Mouse (Mus musculus) megakaryocyte, embryonic 14.5 days (primary cell): Measurements from ENCODE around the gene Fam208b. TPM values are rescaled to one million over a fixed set of nuclear protein-coding genes. Genes with fewer than 3 reads are reported as not detected.

Experiments used
- H3K27me3 ChIP-seq: replicated peaks from 2 replicates; pipeline ENCODE3; 2012; ENCODE audit warnings: inconsistent platforms
- H3K36me3 ChIP-seq: replicated peaks from 2 replicates; pipeline ENCODE3; 2012; ENCODE audit warnings: low read length, inconsistent platforms, mixed read lengths
- H3K4me1 ChIP-seq: 2 replicates; pipeline ENCODE4 v1.6.1; 2012; ENCODE audit warnings: inconsistent platforms
- H3K4me3 ChIP-seq: replicated peaks from 2 replicates; pipeline ENCODE3; 2012; ENCODE audit warnings: moderate library complexity, mild to moderate bottlenecking, inconsistent platforms
- H3K9me3 ChIP-seq: 2 replicates; pipeline ENCODE4 v1.6.1; 2012; ENCODE audit warnings: inconsistent platforms
- FLI1 ChIP-seq: IDR thresholded peaks from 2 replicates; pipeline ENCODE4 v1.6.1; 2012; ENCODE audit warnings: low read length, inconsistent platforms, mixed read lengths
- GATA1 ChIP-seq: IDR thresholded peaks from 3 replicates; pipeline ENCODE4 v1.6.1; 2012; ENCODE audit warnings: mixed read lengths, low read length, inconsistent platforms, borderline replicate concordance
- polyA plus RNA-seq: library from polyadenylated mRNA; stranded (reverse); fragments of >175 nt; gene quantifications from 2 replicates; pipeline ENCODE4 v1.2.3, GENCODE M21; 2012; ENCODE audit warnings: low replicate concordance; ENCODE audit not compliant: insufficient read depth

Fam208b gene
- polyA plus RNA-seq, 1 experiment: 0.85 TPM

- Histone ChIP-seq H3K9me3 (no peaks in the 10 kb centered on the region), H3K36me3 (peaks cover 86% of the 10 kb centered on the region), H3K4me3 (no peak overlapping the region), H3K27me3 (no peaks in the 10 kb centered on the region), H3K4me1 (peaks cover 5% of the 10 kb centered on the region; the same call in 1 of the 2 replicates)
- TF ChIP-seq FLI1 (no peak), GATA1 (no peak)
Observed at GRCm38 (mm10) chr13:3590789-3591188, 20.1 kb downstream of the Fam208b start.

GRCm38 (mm10) chr13:3563953-3564352, 47.0 kb downstream of the Fam208b start:
- no peak for TF ChIP-seq GATA1
- TF ChIP-seq FLI1: no peak
- H3K36me3 ChIP-seq: peaks cover 93% of the 10 kb centered on the region

GRCm38 (mm10) chr13:3563130-3563529, 47.8 kb downstream of the Fam208b start:
- TF ChIP-seq FLI1 (no peak), GATA1 (no peak)
- Histone ChIP-seq H3K36me3 (peaks cover 93% of the 10 kb centered on the region), H3K4me1 (peaks cover 11% of the 10 kb centered on the region; the same call in 1 of the 2 replicates), H3K9me3 (no peaks in the 10 kb centered on the region), H3K27me3 (no peaks in the 10 kb centered on the region), H3K4me3 (no peak overlapping the region)

More at GRCm38 (mm10) chr13:3563953-3564352, 47.0 kb downstream of the Fam208b start:
- no peak overlapping the region for H3K4me3 ChIP-seq
- H3K9me3 ChIP-seq: no peaks in the 10 kb centered on the region
- peaks cover 12% of the 10 kb centered on the region; the same call in 1 of the 2 replicates for H3K4me1 ChIP-seq
- no peaks in the 10 kb centered on the region for H3K27me3 ChIP-seq

- Histone ChIP-seq H3K27me3 (no peaks in the 10 kb centered on the region), H3K4me3 (peak overlapping the region; percentile 69), H3K4me1 (peaks cover 68% of the 10 kb centered on the region), H3K9me3 (no peaks in the 10 kb centered on the region), H3K36me3 (peaks cover 85% of the 10 kb centered on the region)
- TF ChIP-seq FLI1 (no peak), GATA1 (no peak)
Observed at GRCm38 (mm10) chr13:3547856-3548255, 63.1 kb downstream of the Fam208b start.

GRCm38 (mm10) chr13:3547410-3547809, 63.5 kb downstream of the Fam208b start:
- Histone ChIP-seq H3K9me3 (no peaks in the 10 kb centered on the region), H3K27me3 (no peaks in the 10 kb centered on the region), H3K4me1 (peaks cover 68% of the 10 kb centered on the region), H3K36me3 (peaks cover 85% of the 10 kb centered on the region), H3K4me3 (no peak overlapping the region)
- TF ChIP-seq FLI1 (no peak), GATA1 (no peak)

GRCm38 (mm10) chr13:3544925-3545324, 66.0 kb downstream of the Fam208b start:
- H3K27me3 ChIP-seq: no peaks in the 10 kb centered on the region
- TF ChIP-seq GATA1 (no peak), FLI1 (no peak)
- peaks cover 70% of the 10 kb centered on the region for H3K36me3 ChIP-seq
- peaks cover 85% of the 10 kb centered on the region for H3K4me1 ChIP-seq
- peak overlapping the region; percentile 68 for H3K4me3 ChIP-seq
- no peaks in the 10 kb centered on the region for H3K9me3 ChIP-seq

DNA sequence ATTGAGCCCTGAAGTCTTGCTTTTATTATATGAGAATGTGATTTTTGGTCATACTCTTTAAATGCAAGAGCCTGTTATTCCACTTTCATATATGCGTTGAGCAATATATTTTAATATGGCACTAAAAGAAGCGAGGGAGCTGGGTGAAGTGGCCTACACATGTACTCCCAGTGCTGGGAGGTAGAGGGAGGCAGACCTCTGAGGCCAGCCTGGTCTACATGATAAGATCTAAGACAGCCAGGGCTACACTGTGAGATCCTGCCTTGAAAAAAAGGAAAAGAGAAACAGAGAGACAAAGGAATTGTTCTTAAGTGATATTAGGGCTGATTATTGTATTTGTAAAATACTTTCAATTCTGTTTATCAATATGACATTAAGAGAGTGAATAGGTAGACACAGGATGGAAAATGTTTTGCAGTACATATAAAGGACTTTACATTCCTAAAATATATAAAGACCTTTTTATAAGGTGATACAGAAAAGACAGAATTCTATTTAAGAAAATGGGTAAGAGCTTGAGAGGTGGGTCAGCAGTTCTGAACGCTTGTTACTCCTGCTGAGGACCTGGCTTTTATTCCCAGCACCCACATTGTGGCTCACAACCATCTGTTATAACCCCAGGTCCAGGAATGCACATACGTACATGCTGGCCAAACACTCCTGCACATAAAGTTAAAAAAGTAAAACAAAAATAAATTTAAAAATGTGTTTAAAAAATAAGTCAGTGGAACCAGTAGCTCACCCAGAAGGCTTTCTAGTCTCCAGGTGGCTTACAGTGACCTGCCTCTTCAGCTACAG, 66.6 kb downstream of the Fam208b start:
- Histone ChIP-seq H3K9me3 (no peaks in the 10 kb centered on the region), H3K4me1 (peaks cover 89% of the 10 kb centered on the region), H3K4me3 (no peak overlapping the region), H3K36me3 (peaks cover 64% of the 10 kb centered on the region), H3K27me3 (no peaks in the 10 kb centered on the region)
- no peak for TF ChIP-seq FLI1

DNA sequence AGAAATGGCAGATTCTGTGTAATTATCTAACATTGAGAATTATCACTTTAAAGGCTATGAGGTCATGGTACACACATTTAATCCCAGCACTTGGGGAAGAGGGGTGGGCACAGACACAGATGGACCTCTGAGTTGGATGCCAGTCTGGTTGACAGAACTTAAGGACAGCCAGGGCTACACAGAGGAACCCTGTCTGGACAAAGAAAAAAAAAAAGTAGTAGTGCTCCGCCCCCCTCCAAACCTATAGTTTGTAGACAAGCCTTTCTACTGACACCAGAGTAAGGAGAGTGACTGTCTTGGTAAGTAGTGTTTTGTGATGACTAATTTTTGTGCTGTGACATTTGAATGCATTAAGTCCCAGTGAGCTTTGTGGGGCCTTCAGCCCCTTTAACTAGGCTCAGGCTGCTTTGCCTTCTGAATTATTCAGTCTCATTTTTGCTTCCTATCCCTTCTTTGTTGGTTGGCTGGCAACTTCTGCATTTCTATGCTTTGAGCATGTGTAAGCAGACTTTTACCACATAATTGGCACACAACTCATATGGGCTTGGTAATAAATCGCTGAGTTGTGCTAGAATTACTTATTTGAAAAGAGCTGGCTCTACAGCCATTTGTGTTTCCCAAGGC, 69.6 kb downstream of the Fam208b start:
- Histone ChIP-seq H3K27me3 (no peaks in the 10 kb centered on the region), H3K9me3 (0 out of 2 replicates have a peak, but pooled peaks cover 3% of the 10 kb centered on the region), H3K4me1 (peaks cover 72% of the 10 kb centered on the region), H3K36me3 (peaks cover 35% of the 10 kb centered on the region), H3K4me3 (peak overlapping the region; percentile 83)
- TF ChIP-seq FLI1 (no peak), GATA1 (no peak)

DNA sequence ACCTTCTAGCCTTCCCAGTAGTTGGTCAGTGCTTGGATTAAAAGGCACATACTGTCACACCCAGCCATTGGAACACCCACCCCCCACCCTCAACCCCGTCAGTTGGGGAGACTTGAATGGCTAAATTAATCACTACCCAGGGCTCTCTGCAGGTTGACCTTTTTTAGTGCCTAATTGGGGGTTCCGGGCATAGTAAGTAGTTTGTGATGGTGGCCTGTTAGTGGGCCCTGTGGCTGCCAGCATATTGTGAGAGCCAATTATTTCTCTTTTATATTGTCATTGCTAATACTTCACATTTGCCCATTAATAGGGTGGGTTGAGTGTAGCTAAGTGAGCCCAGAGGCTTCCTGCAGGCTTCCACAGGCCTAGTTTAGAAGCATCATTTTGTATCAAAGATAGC, 70.7 kb downstream of the Fam208b start:
- H3K9me3 ChIP-seq: 0 out of 2 replicates have a peak, but pooled peaks cover 5% of the 10 kb centered on the region
- H3K4me3 ChIP-seq: peak overlapping the region; percentile 98
- H3K4me1 ChIP-seq: peaks cover 61% of the 10 kb centered on the region
- H3K27me3 ChIP-seq: no peaks in the 10 kb centered on the region
- TF ChIP-seq GATA1 (no peak), FLI1 (no peak)
- peaks cover 24% of the 10 kb centered on the region for H3K36me3 ChIP-seq

GRCm38 (mm10) chr13:3538969-3539562, 71.8 kb downstream of the Fam208b start:
- H3K36me3 ChIP-seq: peaks cover 20% of the 10 kb centered on the region
- H3K4me1 ChIP-seq: peaks cover 50% of the 10 kb centered on the region
- TF ChIP-seq GATA1: no peak
- no peak for TF ChIP-seq FLI1
- no peaks in the 10 kb centered on the region for H3K27me3 ChIP-seq
- H3K4me3 ChIP-seq: peak overlapping the region; percentile 98
- 0 out of 2 replicates have a peak, but pooled peaks cover 5% of the 10 kb centered on the region for H3K9me3 ChIP-seq
